Mouse (Mus musculus) ES-Bruce4 (cell line): ENCODE measurements around the gene Adamts18. TPM values are rescaled to one million over a fixed set of nuclear protein-coding genes. Genes with fewer than 3 reads are reported as not detected.

Experiments used
- H3K27ac ChIP-seq: 2 replicates; pipeline ENCODE4 v1.5.1; 2012; ENCODE audit warnings: low read length, inconsistent platforms; ENCODE audit not compliant: insufficient read depth
- H3K27me3 ChIP-seq: 2 replicates; pipeline ENCODE4 v1.6.1; 2012; ENCODE audit warnings: mild to moderate bottlenecking, low read length, inconsistent platforms; ENCODE audit not compliant: control insufficient read depth, poor library complexity, insufficient read depth, severe bottlenecking
- H3K36me3 ChIP-seq: 2 replicates; pipeline ENCODE4 v1.6.1; 2012; ENCODE audit warnings: inconsistent platforms, mild to moderate bottlenecking, low read length, moderate library complexity; ENCODE audit not compliant: control insufficient read depth, poor library complexity, insufficient read depth, severe bottlenecking
- H3K4me1 ChIP-seq: one replicate; pipeline ENCODE4 v1.8.1; 2011; ENCODE audit warnings: low read length; ENCODE audit not compliant: control insufficient read depth, insufficient read depth
- H3K4me3 ChIP-seq: 2 replicates; pipeline ENCODE4 v1.5.1; 2011; ENCODE audit warnings: low read depth, mild to moderate bottlenecking, low read length
- H3K9ac ChIP-seq: 2 replicates; pipeline ENCODE4 v1.6.1; 2012; ENCODE audit warnings: low read depth, mild to moderate bottlenecking, inconsistent platforms; ENCODE audit not compliant: poor library complexity, severe bottlenecking
- H3K9me3 ChIP-seq: replicated peaks from 2 replicates; pipeline ENCODE4 v1.6.1; 2012; ENCODE audit warnings: mild to moderate bottlenecking, low read length, inconsistent platforms; ENCODE audit not compliant: control insufficient read depth, poor library complexity, insufficient read depth, severe bottlenecking
- CTCF ChIP-seq: IDR thresholded peaks from one replicate; pipeline ENCODE4 v1.8.1; 2011; ENCODE audit warnings: low read depth, low read length
- EP300 ChIP-seq: IDR thresholded peaks from 2 replicates; pipeline ENCODE4 v1.6.1; 2011; ENCODE audit warnings: low read depth, low read length; ENCODE audit not compliant: insufficient read depth
- POLR2A ChIP-seq: IDR thresholded peaks from one replicate; pipeline ENCODE4 v1.8.1; 2011; ENCODE audit warnings: low read length; ENCODE audit not compliant: insufficient read depth
- polyA plus RNA-seq: library from polyadenylated mRNA; stranded (reverse); fragments of >200 nt; gene quantifications from 2 replicates; pipeline ENCODE4 v1.2.4, GENCODE M21; 2011; ENCODE audit warnings: low read depth; ENCODE audit not compliant: missing spikeins, insufficient read depth, insufficient read length

Adamts18 gene
- polyA plus RNA-seq, 1 experiment, result 0.21 TPM

- H3K9ac ChIP-seq, result no peak overlapping the region
- H3K27ac ChIP-seq, result no peak overlapping the region
- H3K4me3 ChIP-seq, result no peak overlapping the region
- H3K27me3 ChIP-seq, result no peaks in the 10 kb centered on the region
- H3K4me1 ChIP-seq, result no peaks in the 10 kb centered on the region
- TF ChIP-seq CTCF, result no peak
- TF ChIP-seq EP300, result no peak
- TF ChIP-seq POLR2A, result no peak
- no peaks in the 10 kb centered on the region for H3K36me3 ChIP-seq
- H3K9me3 ChIP-seq, result no peaks in the 10 kb centered on the region
These were observed 124.5 kb downstream of the Adamts18 start for GRCm38 (mm10) chr8:113723873-113724538.

DNA sequence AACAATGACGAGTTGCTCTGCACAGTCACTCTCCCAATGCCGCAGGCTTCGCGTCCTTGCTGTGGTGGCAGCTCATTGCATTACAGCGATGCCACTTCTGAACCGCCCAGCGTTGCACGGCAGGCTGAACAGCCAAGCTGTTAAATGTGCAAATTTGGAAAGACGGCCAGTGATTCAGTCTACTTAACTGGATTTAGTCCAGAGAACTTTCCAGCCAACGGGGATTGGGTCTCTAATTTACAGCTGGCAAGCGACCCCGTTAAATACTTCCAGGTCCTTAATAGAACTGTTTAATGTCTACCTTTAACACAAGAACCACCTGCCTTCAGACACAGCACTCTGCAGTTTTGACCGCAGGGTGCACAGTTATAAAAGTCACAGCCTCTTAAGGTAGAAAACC, 127.1 kb downstream of the Adamts18 start:
- H3K27me3 ChIP-seq, result no peaks in the 10 kb centered on the region
- H3K4me1 ChIP-seq, result no peaks in the 10 kb centered on the region
- H3K9ac ChIP-seq, result no peak overlapping the region
- no peak overlapping the region for H3K27ac ChIP-seq
- TF ChIP-seq CTCF (no peak), POLR2A (no peak), EP300 (no peak)
- no peaks in the 10 kb centered on the region for H3K9me3 ChIP-seq
- H3K36me3 ChIP-seq, result no peaks in the 10 kb centered on the region
- no peak overlapping the region for H3K4me3 ChIP-seq

DNA sequence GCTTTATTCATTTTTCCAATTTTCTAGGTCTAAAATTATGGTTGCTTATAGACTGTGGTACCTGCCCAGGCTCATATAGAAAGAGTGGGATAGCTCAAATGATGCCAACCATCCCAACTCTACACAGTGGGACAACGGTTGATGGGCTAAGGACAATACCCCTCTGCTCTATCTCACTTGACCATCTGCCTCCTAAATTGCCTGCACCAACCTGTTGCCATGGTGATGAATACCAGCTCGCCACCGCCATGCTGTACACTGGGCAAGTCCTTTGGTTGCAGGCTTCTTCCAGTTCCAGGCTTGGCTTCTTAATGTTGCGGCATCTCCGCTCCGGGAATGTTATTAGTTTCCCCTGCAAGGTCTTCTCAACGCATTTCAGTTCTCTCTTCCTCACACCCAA, 143.6 kb downstream of the Adamts18 start:
- H3K9ac ChIP-seq, result no peak overlapping the region
- H3K36me3 ChIP-seq, result no peaks in the 10 kb centered on the region
- H3K4me3 ChIP-seq, result no peak overlapping the region
- no peak for TF ChIP-seq CTCF
- no peak for TF ChIP-seq POLR2A
- no peak overlapping the region for H3K27ac ChIP-seq
- H3K9me3 ChIP-seq, result no peaks in the 10 kb centered on the region
- H3K27me3 ChIP-seq, result no peaks in the 10 kb centered on the region
- H3K4me1 ChIP-seq, result no peaks in the 10 kb centered on the region

DNA sequence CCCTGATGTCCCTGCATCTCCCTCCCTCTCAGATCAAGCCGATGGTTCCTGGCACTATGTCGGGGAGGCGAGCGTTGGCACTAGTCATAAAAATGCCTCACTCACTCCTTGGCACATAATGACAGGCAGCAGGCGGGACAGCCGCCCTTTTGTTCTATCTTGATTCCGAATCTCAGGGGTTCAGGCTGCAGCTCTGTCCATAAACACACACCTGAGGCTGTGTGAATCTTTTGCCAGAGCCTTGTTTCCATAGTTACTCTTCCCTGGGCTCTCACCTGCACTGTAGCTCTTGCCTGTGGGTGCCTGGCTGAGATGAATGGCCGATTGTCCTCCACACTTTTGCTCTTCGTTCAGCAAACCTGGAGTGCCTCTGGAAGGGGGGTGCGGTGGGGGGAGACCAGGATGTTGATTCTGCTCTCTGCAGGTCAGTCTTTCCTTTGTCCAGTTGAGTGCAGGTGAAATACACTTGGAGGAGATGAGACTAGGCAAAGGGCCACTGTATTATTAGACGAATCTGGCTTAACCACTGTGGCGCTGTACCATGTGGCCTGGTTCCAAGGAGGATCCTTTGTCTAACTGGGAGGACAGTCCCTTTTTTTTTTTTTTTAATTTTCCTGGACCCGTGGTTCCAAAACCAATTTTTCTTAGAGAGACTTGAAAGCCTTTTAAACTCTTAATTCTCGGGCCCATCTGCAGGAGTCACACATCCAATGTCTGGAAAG, 156.8 kb downstream of the Adamts18 start:
- H3K9me3 ChIP-seq, result no peaks in the 10 kb centered on the region
- no peaks in the 10 kb centered on the region for H3K27me3 ChIP-seq
- H3K36me3 ChIP-seq, result no peaks in the 10 kb centered on the region
- no peak for TF ChIP-seq CTCF
- TF ChIP-seq EP300, result no peak
- no peak for TF ChIP-seq POLR2A
- no peak overlapping the region for H3K27ac ChIP-seq
- no peaks in the 10 kb centered on the region for H3K4me1 ChIP-seq
- no peak overlapping the region for H3K4me3 ChIP-seq
- no peak overlapping the region for H3K9ac ChIP-seq

GRCm38 (mm10) chr8:113688543-113688915, 160.0 kb downstream of the Adamts18 start:
- TF ChIP-seq CTCF (no peak), POLR2A (no peak), EP300 (no peak)
- Histone ChIP-seq H3K9ac (no peak overlapping the region), H3K36me3 (no peaks in the 10 kb centered on the region)

DNA sequence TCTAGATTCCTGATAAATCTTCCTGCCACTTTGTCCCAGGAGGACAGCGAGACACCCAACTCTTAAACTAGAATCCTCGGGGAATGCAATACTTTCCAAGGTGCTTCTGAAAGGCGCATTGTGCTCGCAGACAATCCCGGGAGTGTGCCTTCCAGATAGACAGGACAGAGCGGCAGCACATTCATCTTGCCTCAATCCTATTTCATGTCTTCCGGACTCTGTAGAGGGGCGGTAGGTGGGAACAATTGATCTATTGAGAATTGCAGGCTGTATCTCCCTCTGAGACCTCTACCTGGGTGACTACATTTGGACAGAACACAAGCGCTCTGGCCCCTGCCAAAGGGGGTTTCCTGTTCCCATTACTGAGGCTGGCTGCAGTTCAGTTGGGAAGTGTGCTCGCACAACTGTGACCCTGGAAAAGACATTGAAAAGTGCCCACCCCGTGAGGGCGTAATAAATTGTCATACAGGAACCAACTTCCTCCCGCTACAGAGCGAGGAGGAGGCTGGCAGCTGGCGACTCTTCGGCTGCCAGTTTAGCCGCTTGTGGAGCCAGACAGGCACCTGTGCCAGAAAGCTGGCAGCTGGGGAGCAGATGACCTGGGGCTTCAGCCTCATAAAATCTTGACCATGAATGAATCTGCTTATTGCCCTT, 160.5 kb downstream of the Adamts18 start:
- Histone ChIP-seq H3K27ac (no peak overlapping the region), H3K4me1 (no peaks in the 10 kb centered on the region)
- TF ChIP-seq CTCF (no peak), POLR2A (no peak), EP300 (no peak)

More at GRCm38 (mm10) chr8:113688543-113688915, 160.0 kb downstream of the Adamts18 start:
- Histone ChIP-seq H3K27me3 (no peaks in the 10 kb centered on the region), H3K9me3 (no peaks in the 10 kb centered on the region), H3K27ac (no peak overlapping the region), H3K4me3 (no peak overlapping the region), H3K4me1 (no peaks in the 10 kb centered on the region)

More for the DNA sequence above, 160.5 kb downstream of the Adamts18 start:
- H3K36me3 ChIP-seq, result no peaks in the 10 kb centered on the region
- H3K4me3 ChIP-seq, result no peak overlapping the region
- H3K9ac ChIP-seq, result no peak overlapping the region
- no peaks in the 10 kb centered on the region for H3K27me3 ChIP-seq
- no peaks in the 10 kb centered on the region for H3K9me3 ChIP-seq
